Mouse (Mus musculus): ENCODE data around the gene Cpsf2. TPM values are rescaled to one million over a fixed set of nuclear protein-coding genes. Genes with fewer than 3 reads are reported as not detected.

Gene Cpsf2
- 7.6 and 7.9 TPM in 2 replicates for polyA plus RNA-seq (2012)

DNA sequence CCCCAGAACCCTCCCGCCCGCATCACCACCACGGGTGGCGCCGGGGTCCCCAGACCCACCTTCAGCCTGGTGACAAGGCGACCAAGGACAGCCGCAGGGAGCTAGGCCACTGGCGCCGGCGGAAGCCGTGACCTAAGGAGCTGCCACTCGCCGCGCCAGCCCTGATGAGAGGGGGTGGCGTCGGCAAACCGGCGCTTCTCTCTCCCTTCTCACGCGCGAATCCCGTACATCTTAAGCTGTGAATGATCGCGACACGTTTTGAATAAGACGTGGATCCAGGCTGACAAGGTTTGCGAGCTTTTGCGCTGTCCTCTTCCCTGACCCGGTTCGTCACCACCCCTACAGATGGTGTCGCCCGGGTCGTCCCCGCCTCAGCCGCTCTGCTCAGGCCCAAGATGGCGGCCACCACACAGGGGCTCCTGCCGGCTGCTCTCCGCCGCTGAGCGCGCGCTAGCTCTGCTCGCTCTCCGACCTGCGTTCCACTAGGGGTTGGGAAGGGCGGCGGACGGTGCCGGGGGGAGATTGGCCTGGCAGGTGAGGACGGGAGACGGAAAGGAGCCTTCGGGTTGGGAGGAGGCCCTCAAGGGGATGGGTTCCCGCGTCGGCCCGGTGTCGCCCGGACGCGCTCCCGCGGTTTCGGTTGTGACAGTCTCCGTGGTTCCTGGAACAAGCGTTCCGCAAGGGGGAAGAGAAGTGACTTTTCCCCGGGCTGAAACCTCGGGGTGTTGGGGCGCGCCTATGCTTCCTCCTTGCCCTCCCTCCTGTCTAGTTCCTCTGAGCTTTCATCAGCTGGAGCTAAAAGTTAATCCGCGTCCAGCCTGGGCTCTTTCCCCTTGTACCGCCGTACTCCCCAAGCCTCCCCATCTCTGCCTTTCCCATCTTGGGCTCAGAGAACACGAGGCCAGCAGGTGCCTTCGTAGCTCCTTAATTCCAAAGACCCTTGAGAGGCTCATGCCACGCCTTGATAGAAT lies at the start of gene Cpsf2:
Gene Cpsf2, plus strand, starts transcription at position 388 of the 971 bp plus-strand sequence.

DNA sequence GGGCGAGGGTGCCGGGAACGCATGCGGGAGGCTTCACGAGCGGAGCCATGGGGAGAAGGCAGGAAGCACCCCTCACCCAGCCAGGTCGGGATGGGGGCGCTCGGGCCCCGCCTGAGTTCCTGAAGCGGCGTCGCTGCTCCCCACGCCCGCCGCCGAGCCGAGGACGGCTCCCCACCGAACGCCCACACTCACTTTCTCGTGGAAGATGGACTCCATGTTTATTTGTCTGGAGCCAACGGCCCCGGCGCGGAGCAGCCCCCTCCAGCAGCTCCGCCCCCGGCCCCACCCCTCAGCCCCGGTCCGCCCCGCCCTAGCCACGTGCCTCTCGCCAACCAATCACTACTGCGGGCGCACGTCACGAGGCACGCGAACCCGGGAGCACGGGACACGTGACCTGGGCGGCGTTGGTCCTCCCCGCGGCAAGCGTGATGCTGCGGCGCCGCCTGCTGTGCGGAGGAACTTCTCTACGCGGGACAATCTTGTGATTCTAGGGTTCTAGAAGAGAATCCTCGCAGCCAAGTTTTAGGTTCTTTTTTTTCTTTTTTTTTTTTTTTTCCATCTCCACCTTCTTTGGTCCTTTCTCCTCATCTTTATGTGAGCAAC lies 17.7 kb upstream of the Cpsf2 start, which contains the start of gene Atxn3:
Gene Atxn3, minus strand, starts transcription at position 305 of the 603 bp plus-strand sequence.

Other genes starting within 250 kb of the Cpsf2 start
- gene Fbln5, start 156.9 kb upstream of the Cpsf2 start, polyA plus RNA-seq (2012): 0.08 TPM in 1 of 2 replicates, not detected in the other
- gene Trip11, start 62.7 kb upstream of the Cpsf2 start, polyA plus RNA-seq (2012): 3.2 and 5.7 TPM in 2 replicates
- gene Atxn3, start 17.7 kb upstream of the Cpsf2 start, polyA plus RNA-seq (2012): 1.6 and 4.4 TPM in 2 replicates
- not detected in 2 replicates for gene Slc24a4, start 152.7 kb downstream of the Cpsf2 start, polyA plus RNA-seq (2012)